Mouse (Mus musculus) limb, embryonic 14.5 days (tissue): Measurements from ENCODE around the gene Chka. TPM values are rescaled to one million over a fixed set of nuclear protein-coding genes. Genes with fewer than 3 reads are reported as not detected.

Source experiments
- ATAC-seq: fragments of 200-750 bp; cut with Nextera tagmentation; 2 replicates; pipeline ENCODE4 v1.8.0; 2017; ENCODE audit warnings: low read depth, moderate number of reproducible peaks, moderate TSS enrichment; ENCODE audit not compliant: low FRiP score
- DNase-seq: peaks from one replicate; pipeline ENCODE4 v3.0.0-alpha.2; 2015; ENCODE audit warnings: low spot score
- H3K27ac ChIP-seq: fragments of 300-500 bp; sonication (generic); replicated peaks from 2 replicates; pipeline ENCODE4 v1.5.1; 2014; ENCODE audit warnings: low read depth, mild to moderate bottlenecking, low read length, moderate library complexity, mixed read lengths
- H3K27me3 ChIP-seq: fragments of 300-500 bp; sonication (generic); 2 replicates; pipeline ENCODE4 v1.6.1; 2014; ENCODE audit warnings: low read length, mixed read lengths; ENCODE audit not compliant: control insufficient read depth, insufficient read depth
- H3K36me3 ChIP-seq: fragments of 300-500 bp; sonication (generic); 2 replicates; pipeline ENCODE4 v1.6.1; 2014; ENCODE audit warnings: mild to moderate bottlenecking, low read length, moderate library complexity, mixed read lengths; ENCODE audit not compliant: control insufficient read depth, insufficient read depth
- H3K4me1 ChIP-seq: fragments of 300-500 bp; sonication (generic); 2 replicates; pipeline ENCODE4 v1.6.1; 2014; ENCODE audit warnings: antibody characterized with exemption, low read length, mixed read lengths; ENCODE audit not compliant: control insufficient read depth, insufficient read depth
- H3K4me2 ChIP-seq: fragments of 300-500 bp; sonication (generic); replicated peaks from 2 replicates; pipeline ENCODE4 v1.6.1; 2014; ENCODE audit warnings: low read depth, mild to moderate bottlenecking, low read length, moderate library complexity; ENCODE audit not compliant: severe bottlenecking
- H3K4me3 ChIP-seq: fragments of 300-500 bp; sonication (generic); replicated peaks from 2 replicates; pipeline ENCODE4 v1.5.1; 2014; ENCODE audit warnings: low read length
- H3K9ac ChIP-seq: fragments of 300-500 bp; sonication (generic); 2 replicates; pipeline ENCODE4 v1.6.1; 2014; ENCODE audit warnings: mild to moderate bottlenecking, low read depth, low read length, moderate library complexity; ENCODE audit not compliant: severe bottlenecking
- H3K9me3 ChIP-seq: fragments of 300-500 bp; sonication (generic); 2 replicates; pipeline ENCODE4 v1.6.1; 2016; ENCODE audit warnings: low read length; ENCODE audit not compliant: control insufficient read depth
- POLR2A ChIP-seq: fragments of 200-500 bp; IDR thresholded peaks from 2 replicates; pipeline ENCODE4 v1.8.0; 2012; ENCODE audit warnings: inconsistent platforms, mild to moderate bottlenecking, moderate library complexity, borderline replicate concordance; ENCODE audit not compliant: insufficient read depth, insufficient read length; ENCODE audit errors: extremely low read depth
- WGBS: fragments of 180-500 bp; shearing (Covaris S2); extraction: QIAGEN DNeasy Blood & Tissue Kit; methylation state at CpG from one replicate; pipeline ENCODE4 v1.1.7; 2014; 5-methylcytosine and 5-hydroxymethylcytosine counted together
- polyA plus RNA-seq, 2 experiments: library from polyadenylated mRNA; depleted of rRNA in 1 of 2; stranded (reverse) in 1 of 2; unstranded in 1 of 2; fragments of >200 nt; fragmentation: Nextera tagmentation in 1 of 2; extraction: Ambion mirVana in 1 of 2; gene quantifications; 2 replicates each; pipeline versions ENCODE4 v1.2.1 to v1.2.3; 2012 to 2014

Gene Chka
- polyA plus RNA-seq, 2 experiments: 32.7 to 65.4 TPM

DNA sequence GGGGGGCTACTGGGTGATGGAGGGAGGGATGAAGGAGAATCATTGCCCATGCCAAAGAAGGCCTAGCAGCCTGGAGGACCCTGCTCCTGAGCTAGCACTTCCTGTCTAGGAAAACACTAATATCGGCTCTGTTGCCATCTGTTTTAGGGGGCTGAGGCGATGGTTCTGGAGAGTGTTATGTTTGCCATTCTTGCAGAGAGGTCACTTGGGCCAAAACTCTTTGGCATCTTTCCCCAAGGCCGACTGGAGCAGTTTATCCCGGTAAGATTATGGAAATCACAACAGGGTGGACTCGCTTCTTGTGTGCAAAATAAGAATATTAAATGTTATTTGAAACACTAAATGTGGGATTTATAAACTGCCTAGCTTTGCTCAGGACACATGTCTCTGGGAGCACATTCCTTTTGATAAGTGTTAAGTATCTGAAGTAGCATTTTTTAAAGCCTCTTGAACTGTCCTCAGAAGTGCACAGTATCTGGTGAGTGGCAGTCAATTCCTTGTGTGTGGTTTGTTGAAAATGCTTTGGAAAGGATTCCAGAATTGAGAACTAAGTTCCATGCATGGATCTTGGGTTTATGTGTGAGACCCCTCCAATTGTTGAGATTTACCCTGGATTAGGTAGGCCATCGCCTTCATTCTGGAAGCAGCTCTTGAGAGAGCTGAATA is 32.9 kb downstream of the Chka start:
- no peak overlapping the region for H3K4me2 ChIP-seq
- no peak overlapping the region for H3K4me3 ChIP-seq
- DNase-seq (no peak), ATAC-seq (no peak)
- H3K4me1 ChIP-seq: peaks cover 5% of the 10 kb centered on the region; the same call in 1 of the 2 replicates
- TF ChIP-seq POLR2A: no peak
- H3K9me3 ChIP-seq: no peaks in the 10 kb centered on the region
- H3K36me3 ChIP-seq: peaks cover 39% of the 10 kb centered on the region
- no peak overlapping the region for H3K27ac ChIP-seq
- no peaks in the 10 kb centered on the region for H3K27me3 ChIP-seq
- no peak overlapping the region for H3K9ac ChIP-seq
- WGBS: 70% methylated on average over 6 of the region's 6 CpGs

DNA sequence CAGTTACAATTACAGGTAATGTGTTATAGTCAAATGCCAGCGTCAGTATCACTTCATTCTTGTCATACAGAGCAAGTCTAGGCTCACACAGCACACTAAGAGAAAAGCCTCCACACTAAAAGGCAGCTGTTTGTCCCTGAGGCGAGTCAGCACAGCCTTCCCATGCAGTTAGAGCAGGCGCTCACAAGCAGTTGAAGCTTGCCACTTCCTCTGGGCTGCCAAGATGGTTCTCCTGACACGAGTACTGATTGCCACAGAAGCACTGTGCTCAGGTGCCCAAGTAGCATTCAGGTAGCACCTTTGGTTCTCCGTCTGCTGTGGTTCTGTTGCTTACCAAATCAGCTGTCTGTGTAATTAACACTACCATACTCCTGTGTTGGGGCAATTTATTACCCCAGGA is 37.5 kb downstream of the Chka start:
- WGBS: 86% methylated on average over 5 of the region's 5 CpGs
- Histone ChIP-seq H3K4me1 (no peaks in the 10 kb centered on the region), H3K4me2 (no peak overlapping the region), H3K27me3 (no peaks in the 10 kb centered on the region), H3K36me3 (peaks cover 84% of the 10 kb centered on the region), H3K27ac (no peak overlapping the region), H3K4me3 (no peak overlapping the region), H3K9me3 (no peaks in the 10 kb centered on the region), H3K9ac (no peak overlapping the region)
- ATAC-seq: no peak
- DNase-seq: no peak
- no peak for TF ChIP-seq POLR2A

DNA sequence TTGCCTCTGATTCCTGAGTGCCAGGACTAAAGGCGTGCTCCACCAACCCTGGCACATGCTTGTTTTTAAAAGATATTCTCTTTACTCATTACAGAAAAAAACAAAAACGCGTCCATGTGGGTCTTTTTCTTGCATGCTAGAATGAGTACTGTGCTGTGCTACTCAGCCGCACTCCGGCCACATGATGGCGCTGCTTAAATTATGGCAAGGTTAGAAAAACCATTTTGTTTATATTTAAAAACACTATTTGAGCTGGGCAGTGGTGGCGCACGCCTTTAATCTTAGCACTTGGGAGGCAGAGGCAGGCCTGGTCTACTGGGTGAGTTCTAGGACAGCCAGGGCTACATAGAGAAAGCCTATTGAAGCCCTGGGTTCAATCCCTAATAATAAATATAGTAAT is 38.6 kb downstream of the Chka start:
- Histone ChIP-seq H3K36me3 (peaks cover 92% of the 10 kb centered on the region), H3K27me3 (no peaks in the 10 kb centered on the region), H3K9me3 (no peaks in the 10 kb centered on the region), H3K9ac (no peak overlapping the region), H3K4me3 (no peak overlapping the region), H3K4me2 (no peak overlapping the region), H3K4me1 (no peaks in the 10 kb centered on the region), H3K27ac (no peak overlapping the region)
- no peak for TF ChIP-seq POLR2A
- WGBS: 79% methylated on average over 8 of the region's 8 CpGs
- no peak for DNase-seq
- ATAC-seq: no peak

DNA sequence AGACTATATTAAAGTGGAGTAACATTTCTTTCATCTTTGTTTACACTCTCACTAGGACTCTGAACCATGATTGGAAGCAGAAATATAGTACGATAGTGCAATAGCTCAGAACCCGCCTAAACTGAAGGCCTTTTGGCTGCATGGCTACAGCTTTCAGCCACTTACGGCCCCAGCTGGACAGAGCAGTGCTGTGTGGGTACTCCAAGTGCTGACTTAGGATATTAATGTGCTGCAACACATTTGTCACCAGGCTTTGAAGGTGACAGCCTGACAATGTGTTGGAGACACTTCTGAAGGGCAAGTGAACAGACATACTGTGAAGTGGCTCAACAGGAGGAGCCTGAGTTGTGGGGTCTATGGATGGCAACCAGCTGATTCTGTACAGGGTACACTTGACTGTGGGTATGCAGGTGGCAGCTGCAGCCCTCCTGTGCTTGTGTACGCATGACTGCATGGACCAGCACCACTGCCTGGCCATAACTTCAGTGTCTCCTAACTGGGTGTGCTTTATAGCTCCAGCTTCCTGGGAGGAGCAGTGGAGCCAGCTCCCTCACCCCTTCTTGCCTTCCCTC is 42.1 kb downstream of the Chka start:
- Histone ChIP-seq H3K36me3 (peaks cover 95% of the 10 kb centered on the region), H3K4me2 (no peak overlapping the region), H3K9ac (no peak overlapping the region), H3K4me3 (no peak overlapping the region), H3K9me3 (no peaks in the 10 kb centered on the region), H3K27ac (no peak overlapping the region), H3K27me3 (no peaks in the 10 kb centered on the region), H3K4me1 (no peaks in the 10 kb centered on the region)
- DNase-seq: no peak
- no peak for TF ChIP-seq POLR2A
- 88% methylated on average over 4 of the region's 4 CpGs for WGBS
- ATAC-seq: no peak

DNA sequence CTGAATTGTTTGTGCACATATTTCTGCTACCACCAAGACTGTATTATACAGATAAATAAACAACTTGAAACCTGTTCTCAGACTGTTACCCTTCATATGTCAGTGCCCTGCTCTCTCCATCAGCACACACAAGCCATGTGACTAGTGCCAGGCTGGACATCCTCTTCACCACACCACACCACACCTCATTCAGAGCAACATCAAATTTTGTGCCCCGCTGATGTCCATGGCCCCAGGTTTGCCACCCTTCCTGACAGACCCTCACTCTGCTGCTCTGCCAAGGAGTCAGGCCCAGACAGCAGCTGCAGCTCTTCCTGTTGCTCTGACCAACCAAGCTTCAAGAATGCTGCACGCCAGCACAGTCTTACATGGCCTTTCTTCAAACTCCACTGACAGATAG is 42.7 kb downstream of the Chka start:
- H3K27me3 ChIP-seq: no peaks in the 10 kb centered on the region
- no peak overlapping the region for H3K27ac ChIP-seq
- no peak for ATAC-seq
- H3K4me3 ChIP-seq: no peak overlapping the region
- peaks cover 96% of the 10 kb centered on the region for H3K36me3 ChIP-seq
- H3K9ac ChIP-seq: no peak overlapping the region
- WGBS: 84% methylated on average over 2 of the region's 2 CpGs
- DNase-seq: no peak
- no peak for TF ChIP-seq POLR2A
- H3K4me1 ChIP-seq: no peaks in the 10 kb centered on the region
- no peak overlapping the region for H3K4me2 ChIP-seq
- no peaks in the 10 kb centered on the region for H3K9me3 ChIP-seq
